Mouse (Mus musculus) erythroid progenitor cell, adult 5-6 weeks (primary cell): ENCODE data around the gene Rpgrip1. TPM values are rescaled to one million over a fixed set of nuclear protein-coding genes. Genes with fewer than 3 reads are reported as not detected.
"Not testable (repeated sequence)": the region's sequence is repeated elsewhere in the genome, so short reads cannot be mapped to it uniquely, and the experiment has no call there.

Source experiments
- ATAC-seq: replicated peaks from 2 replicates; pipeline ENCODE4 v1.8.0; 2016; ENCODE audit warnings: moderate number of reproducible peaks, mild to moderate bottlenecking, moderate TSS enrichment, inconsistent platforms; ENCODE audit not compliant: poor library complexity, low FRiP score, severe bottlenecking
- total RNA-seq, 2 experiments: library from RNA; stranded (forward) in 1 of 2; stranded (reverse) in 1 of 2; fragments of 150-400 nt in 1 of 2; fragments of 186-747, 209-891 nt in 1 of 2; gene quantifications; 2 replicates each; pipeline versions ENCODE4 v1.2.3 to v1.2.4; 2015 to 2017; ENCODE audit warnings: low replicate concordance in 2 of 2

The Rpgrip1 gene
- total RNA-seq (2015; ENCODE audit: low replicate concordance) (0.36 and 10.1 TPM in 2 replicates), total RNA-seq (2017; ENCODE audit: low replicate concordance) (1.3 and 9.9 TPM in 2 replicates)

GRCm38 (mm10) chr14:52110346-52110745, at the start of gene Rpgrip1:
Gene Rpgrip1, plus strand, starts transcription at chr14:52110704.
- ATAC-seq: no peak

DNA sequence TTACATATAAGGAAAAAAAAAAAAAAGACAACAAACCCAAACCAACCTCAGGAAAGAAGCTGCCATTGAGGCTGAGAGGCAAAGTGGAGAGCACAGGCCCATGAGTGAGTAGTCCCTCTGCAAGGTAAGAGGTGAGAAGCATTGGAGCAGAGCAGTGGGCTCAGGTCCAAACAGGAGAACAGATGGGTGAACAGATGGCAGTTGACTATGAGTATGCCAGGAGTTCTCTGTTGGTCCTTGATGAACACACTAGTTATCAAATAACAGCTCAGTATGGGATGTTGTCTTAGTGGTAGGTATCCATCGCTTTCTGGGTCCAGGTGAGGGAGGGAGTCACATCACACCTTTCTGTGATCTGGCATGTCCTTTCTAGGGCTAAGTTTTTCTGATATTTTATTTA, 49.7 kb upstream of the Rpgrip1 start:
- no peak for ATAC-seq

GRCm38 (mm10) chr14:52061798-52062197, 48.7 kb upstream of the Rpgrip1 start:
- no peak for ATAC-seq

GRCm38 (mm10) chr14:52066135-52066534, 44.4 kb upstream of the Rpgrip1 start:
- no peak for ATAC-seq

DNA sequence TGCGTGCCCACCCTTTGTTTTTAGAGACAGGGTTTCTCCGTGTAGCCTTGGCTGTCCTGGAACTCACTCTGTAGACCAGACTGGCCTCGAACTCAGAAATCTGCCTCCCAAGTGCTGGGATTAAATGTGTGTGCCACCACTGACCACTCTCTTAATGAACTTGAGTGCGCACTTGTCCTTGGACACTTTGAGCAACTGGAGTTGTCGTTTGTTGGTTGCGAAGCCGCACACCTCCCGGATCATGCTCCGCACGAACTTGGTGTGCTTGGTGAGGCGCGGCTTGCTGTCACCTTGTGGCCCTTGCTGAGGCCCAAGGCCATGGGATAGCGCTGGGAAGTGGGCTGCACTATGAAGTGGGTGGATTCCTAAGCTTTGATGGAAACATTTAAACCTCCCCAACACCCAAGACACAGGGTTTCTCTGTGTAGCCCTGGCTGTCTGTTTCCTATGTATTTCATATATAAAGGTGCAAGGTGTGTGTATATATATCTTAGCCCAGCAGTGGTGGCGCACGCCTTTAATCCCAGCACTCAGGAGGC, 38.8 kb upstream of the Rpgrip1 start:
- ATAC-seq: no peak

- no peak for ATAC-seq
Measured at GRCm38 (mm10) chr14:52083083-52083482, 27.4 kb upstream of the Rpgrip1 start.

DNA sequence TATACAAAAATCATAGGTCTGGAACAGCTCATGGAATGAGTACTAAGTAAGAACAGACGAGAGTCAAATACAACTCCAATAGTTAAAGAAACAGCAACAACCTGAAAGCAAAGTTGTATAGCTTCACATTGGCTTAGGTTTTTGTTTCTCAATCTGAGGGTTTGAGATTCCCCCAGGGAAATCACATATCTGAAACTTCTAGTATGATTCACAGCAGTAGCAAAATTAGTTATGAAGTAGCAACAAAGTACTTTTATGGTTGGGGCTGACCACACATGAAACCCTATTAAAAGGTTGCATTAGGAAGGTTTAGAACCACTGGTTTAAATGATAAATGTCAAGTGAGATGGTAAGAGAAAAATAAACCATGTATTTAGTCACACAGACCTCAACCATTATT, 16.0 kb upstream of the Rpgrip1 start:
- ATAC-seq: no peak

- not testable (repeated sequence) for ATAC-seq
Measured at GRCm38 (mm10) chr14:52097191-52097590, 13.3 kb upstream of the Rpgrip1 start.

- ATAC-seq: not testable (repeated sequence)
Measured at GRCm38 (mm10) chr14:52098387-52098786, 12.1 kb upstream of the Rpgrip1 start.

DNA sequence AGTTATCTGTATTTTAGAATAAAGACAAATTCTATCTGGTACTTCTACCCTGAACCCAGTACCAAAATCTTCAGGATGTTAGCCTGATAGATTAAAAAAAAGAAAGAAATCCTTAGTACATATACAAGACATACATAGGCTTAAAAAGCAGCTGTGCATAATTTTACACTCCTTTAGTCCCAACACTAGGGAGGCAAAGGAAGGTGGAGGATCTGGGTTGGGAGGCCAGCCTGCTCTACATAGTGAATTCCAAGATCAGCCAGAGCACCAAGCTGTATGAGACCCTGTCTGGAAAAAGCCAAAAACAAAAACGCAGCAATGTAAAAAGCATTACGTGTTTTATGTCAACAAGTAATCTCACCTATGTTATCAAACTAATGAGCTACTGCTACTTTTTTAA, 10.9 kb upstream of the Rpgrip1 start:
- no peak for ATAC-seq

DNA sequence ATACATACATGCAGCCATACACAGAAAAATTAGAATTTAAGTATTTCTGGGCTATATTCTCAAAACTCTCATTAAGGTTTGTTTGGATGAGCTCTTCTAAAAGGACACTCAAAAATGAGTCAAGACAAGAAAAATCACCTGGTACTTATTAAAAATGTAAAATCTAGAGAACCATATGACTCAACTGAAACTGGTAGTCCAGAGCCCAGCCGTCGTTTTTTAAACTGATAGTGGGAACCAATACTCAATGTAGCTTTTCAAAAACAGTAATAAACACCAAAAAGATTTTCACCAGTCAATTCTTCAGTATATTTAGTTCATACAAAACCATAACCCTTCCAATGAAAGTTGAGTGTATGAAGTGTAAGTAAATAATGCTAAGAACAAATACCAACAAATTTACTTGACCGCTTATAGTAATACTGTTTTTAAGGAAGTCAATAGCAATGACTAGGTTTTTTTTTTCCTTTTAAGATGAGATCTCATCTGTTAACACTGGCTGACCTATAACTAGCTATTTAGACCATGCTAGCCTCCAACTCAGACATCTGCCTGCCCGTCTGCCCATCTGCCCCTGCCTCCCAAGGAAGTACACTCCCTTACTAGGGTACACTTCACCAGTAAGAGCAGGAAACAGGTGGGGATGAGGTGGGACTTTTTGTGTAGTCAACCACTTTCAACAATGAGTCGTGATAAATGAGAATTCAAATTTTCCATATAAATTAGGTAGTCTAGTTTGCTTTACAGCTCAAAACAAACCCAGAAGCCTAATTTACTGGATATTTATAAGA, 10.1 kb upstream of the Rpgrip1 start:
- ATAC-seq: no peak

GRCm38 (mm10) chr14:52101285-52102157, 9.0 kb upstream of the Rpgrip1 start:
- ATAC-seq: no peak

DNA sequence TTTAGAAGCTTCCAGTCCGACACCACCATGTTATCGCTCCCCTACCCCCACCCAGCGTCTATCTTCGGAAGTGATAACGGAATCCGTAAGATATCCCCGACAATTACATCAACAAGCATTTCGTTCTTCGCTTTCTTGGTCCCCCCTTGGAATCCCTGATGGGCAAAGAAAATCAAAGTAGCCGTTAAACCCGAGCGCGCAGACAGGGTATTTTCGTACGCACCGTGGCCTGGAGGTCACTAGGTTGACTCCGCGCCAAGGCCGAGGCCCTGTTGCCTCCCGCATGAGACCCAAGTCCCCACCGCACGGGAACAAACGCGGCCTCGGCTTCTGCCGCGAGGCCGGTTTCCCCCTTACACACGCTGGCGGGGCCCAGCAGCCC, 7.0 kb upstream of the Rpgrip1 start:
- peak; percentile 43 for ATAC-seq

DNA sequence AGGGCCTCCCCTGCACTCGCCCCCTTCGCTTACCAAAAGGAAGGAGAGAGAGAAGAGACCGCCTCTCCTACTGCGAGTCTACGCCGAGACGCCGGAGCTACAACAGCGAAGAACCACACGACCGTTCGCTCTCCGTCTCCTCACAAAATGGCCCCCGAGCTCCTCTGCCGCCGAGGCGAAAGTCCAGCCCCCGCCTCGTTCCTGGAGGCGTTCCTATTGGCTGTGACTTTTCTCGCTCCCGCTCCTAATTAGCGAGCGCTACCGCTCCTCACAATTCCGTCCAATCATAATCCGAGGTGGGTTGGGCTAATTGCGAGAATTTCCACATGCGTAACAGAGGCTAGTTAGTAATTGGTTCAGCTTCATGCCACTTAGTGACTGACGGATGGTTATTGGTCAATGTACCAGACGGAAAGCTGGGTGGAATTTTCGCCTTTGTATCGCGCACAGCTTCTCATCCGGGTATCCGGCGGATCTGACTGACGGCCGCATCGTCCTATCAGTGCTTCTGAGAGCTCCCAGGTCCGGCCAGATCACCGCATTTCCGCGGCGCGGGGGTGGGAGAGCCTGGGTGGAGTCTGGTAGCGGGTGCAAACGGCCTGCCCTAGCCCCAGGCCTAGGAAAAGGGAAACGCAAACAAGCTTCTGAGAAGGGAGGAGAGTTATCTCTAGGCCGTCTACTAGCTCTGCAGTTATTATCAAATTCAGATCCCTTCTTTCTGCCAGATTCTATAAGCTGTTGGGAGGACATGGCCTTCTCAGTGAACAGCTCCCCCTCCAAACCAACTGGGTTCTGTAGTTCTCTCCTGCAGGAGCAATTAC, 6.4 kb upstream of the Rpgrip1 start, which contains the start of gene Hnrnpc:
Gene Hnrnpc (minus strand): TSS at position 173 of the 821 bp plus-strand sequence.
- ATAC-seq: peak; percentile 90

DNA sequence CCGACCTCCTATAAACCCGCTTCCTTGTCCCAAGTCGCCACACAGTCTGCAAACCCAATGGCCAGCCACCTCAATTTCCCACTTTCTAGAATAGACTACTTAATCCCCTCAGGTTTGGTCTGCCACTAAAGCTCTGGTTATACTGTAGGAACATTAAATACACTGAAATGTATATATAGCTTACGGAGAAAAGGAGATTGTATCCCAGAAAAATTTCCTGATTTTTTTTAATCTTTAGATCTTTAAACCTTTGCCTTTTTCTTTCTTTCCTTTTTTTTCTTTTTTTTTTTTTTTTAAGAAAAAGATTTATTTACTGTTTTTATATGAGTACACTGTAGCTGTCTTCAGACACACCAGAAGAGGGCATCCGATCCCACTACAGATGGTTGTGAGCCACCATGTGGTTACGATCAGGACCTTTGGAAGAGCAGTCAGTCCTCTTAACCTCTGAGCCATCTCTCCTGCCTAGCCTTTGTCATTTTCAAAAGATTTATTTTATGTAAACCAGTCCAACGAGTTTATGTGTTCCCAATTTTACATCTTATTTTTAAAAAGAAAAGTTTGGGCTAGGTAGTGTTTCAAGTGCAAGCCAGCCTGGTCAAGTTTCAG, 5.7 kb upstream of the Rpgrip1 start:
- no peak for ATAC-seq

DNA sequence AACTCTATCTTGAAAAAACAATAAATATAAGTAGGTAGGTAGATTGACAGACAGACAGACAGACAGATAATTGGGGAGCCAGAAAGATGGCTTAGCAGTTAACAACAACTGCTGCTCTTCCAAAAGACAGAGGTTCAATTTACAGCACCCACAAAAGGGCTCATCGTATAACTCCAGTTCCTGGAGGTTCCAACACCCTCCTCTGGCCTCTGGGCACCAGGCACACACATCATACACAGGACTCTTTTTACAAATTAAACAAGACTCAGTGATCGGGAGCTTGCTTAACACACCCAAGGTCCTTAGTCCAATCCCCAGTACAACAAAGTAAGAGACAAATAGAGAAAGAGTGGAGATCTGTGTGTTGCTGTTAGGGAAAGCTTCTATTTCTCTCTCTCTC, 5.2 kb upstream of the Rpgrip1 start:
- no peak for ATAC-seq

- no peak for ATAC-seq
Measured at GRCm38 (mm10) chr14:52106741-52107140, 3.8 kb upstream of the Rpgrip1 start.

- no peak for ATAC-seq
Measured at GRCm38 (mm10) chr14:52108025-52108424, 2.5 kb upstream of the Rpgrip1 start.

- ATAC-seq: no peak
Measured at GRCm38 (mm10) chr14:52114101-52114500, 3.6 kb downstream of the Rpgrip1 start.
